Mouse (Mus musculus) myocyte (in vitro differentiated cells): ENCODE measurements around the gene Scamp1. TPM values are rescaled to one million over a fixed set of nuclear protein-coding genes. Genes with fewer than 3 reads are reported as not detected.

ENCODE experiments used
- H3K27me3 ChIP-seq: one replicate; pipeline ENCODE4 v1.6.1; 2011; ENCODE audit not compliant: control insufficient read depth, insufficient read depth, insufficient read length
- H3K36me3 ChIP-seq: one replicate; pipeline ENCODE4 v1.6.1; 2011; ENCODE audit not compliant: control insufficient read depth, insufficient read depth
- H3K4me2 ChIP-seq: one replicate; pipeline ENCODE4 v1.6.1; 2011; ENCODE audit warnings: low read depth, control low read depth
- H3K4me3 ChIP-seq: one replicate; pipeline ENCODE4 v1.5.1; 2011; ENCODE audit warnings: mild to moderate bottlenecking, control low read depth, moderate library complexity
- H3K79me2 ChIP-seq: one replicate; pipeline ENCODE4 v1.6.1; 2011; ENCODE audit not compliant: control insufficient read depth, insufficient read depth
- H3ac ChIP-seq: one replicate; pipeline ENCODE4 v1.6.1; 2011; ENCODE audit not compliant: control insufficient read depth, insufficient read length
- CEBPB ChIP-seq: IDR thresholded peaks from 2 replicates; pipeline ENCODE4 v1.6.1; 2011; ENCODE audit warnings: mild to moderate bottlenecking, moderate library complexity; ENCODE audit not compliant: poor library complexity, insufficient read depth, severe bottlenecking
- E2F4 ChIP-seq: IDR thresholded peaks from one replicate; pipeline ENCODE4 v1.6.1; 2011; ENCODE audit warnings: mild to moderate bottlenecking, control low read depth, moderate library complexity; ENCODE audit not compliant: insufficient read depth
- MAX ChIP-seq: IDR thresholded peaks from one replicate; pipeline ENCODE4 v1.6.1; 2011; ENCODE audit warnings: low read depth, mild to moderate bottlenecking, control low read depth
- MYOD1 ChIP-seq, 3 experiments: IDR thresholded peaks; one replicate each; pipeline ENCODE4 v1.6.1; 2011; ENCODE audit warnings: control low read depth in 2 of 3, low read depth in 2 of 3, mild to moderate bottlenecking in 2 of 3, moderate library complexity in 1 of 3; ENCODE audit not compliant: insufficient read length in 2 of 3, control insufficient read depth in 1 of 3
- MYOG ChIP-seq, 3 experiments: IDR thresholded peaks; one replicate each; pipeline ENCODE4 v1.6.1; 2011; ENCODE audit warnings: control low read depth in 2 of 3, low read depth in 2 of 3, mild to moderate bottlenecking in 2 of 3; ENCODE audit not compliant: insufficient read length in 2 of 3, control insufficient read depth in 1 of 3, insufficient read depth in 1 of 3
- POLR2A ChIP-seq: IDR thresholded peaks from one replicate; pipeline ENCODE4 v1.6.1; 2011; ENCODE audit warnings: low read depth, mild to moderate bottlenecking, control low read depth, moderate library complexity; ENCODE audit not compliant: insufficient read length
- POLR2AphosphoS2 ChIP-seq: IDR thresholded peaks from one replicate; pipeline ENCODE4 v1.6.1; 2011; ENCODE audit warnings: low read depth, control low read depth; ENCODE audit not compliant: insufficient read length
- REST ChIP-seq: IDR thresholded peaks from one replicate; pipeline ENCODE4 v1.6.1; 2011; ENCODE audit warnings: mild to moderate bottlenecking, control low read depth, moderate library complexity; ENCODE audit not compliant: insufficient read depth, insufficient read length
- SRF ChIP-seq: IDR thresholded peaks from one replicate; pipeline ENCODE4 v1.6.1; 2011; ENCODE audit warnings: low read depth; ENCODE audit not compliant: control insufficient read depth, insufficient read length
- TCF12 ChIP-seq: IDR thresholded peaks from one replicate; pipeline ENCODE4 v1.6.1; 2011; ENCODE audit warnings: mild to moderate bottlenecking, control low read depth; ENCODE audit not compliant: poor library complexity, insufficient read depth, severe bottlenecking
- TCF3 ChIP-seq: IDR thresholded peaks from one replicate; pipeline ENCODE4 v1.6.1; 2011; ENCODE audit warnings: low read depth, control low read depth; ENCODE audit not compliant: insufficient read length
- USF1 ChIP-seq: IDR thresholded peaks from one replicate; pipeline ENCODE4 v1.6.1; 2011; ENCODE audit warnings: low read depth, mild to moderate bottlenecking, control low read depth, moderate library complexity
- polyA plus RNA-seq: library from polyadenylated mRNA; unstranded; fragments of >200 nt; fragmentation: generic; extraction: Trizol; gene quantifications from one replicate; pipeline ENCODE4 v1.2.1, GENCODE M21; 2012; ENCODE audit warnings: missing spikeins

Scamp1 gene
- polyA plus RNA-seq, 1 experiment: 9.1 TPM

GRCm38 (mm10) chr13:94296371-94296770 is 10.7 kb upstream of the Scamp1 start:
- no peak overlapping the region for H3K4me2 ChIP-seq
- H3K79me2 ChIP-seq: no peaks in the 10 kb centered on the region
- H3K36me3 ChIP-seq: no peaks in the 10 kb centered on the region
- TF ChIP-seq MAX: no peak
- no peak for TF ChIP-seq USF1
- TF ChIP-seq TCF3: no peak
- TF ChIP-seq REST: no peak
- H3K4me3 ChIP-seq: no peak overlapping the region
- H3K27me3 ChIP-seq: no peaks in the 10 kb centered on the region
- no peak overlapping the region for H3ac ChIP-seq

GRCm38 (mm10) chr13:94295922-94296321 is 10.3 kb upstream of the Scamp1 start:
- TF ChIP-seq USF1: no peak
- no peak for TF ChIP-seq POLR2A
- no peak for TF ChIP-seq E2F4
- TF ChIP-seq SRF: no peak
- TF ChIP-seq MYOD1 (IDR thresholded peaks at IDR 0.05; ENCODE audit: control insufficient read depth in 1 of 3, insufficient read length in 2 of 3, low read depth in 2 of 3): no peak
- TF ChIP-seq MYOG (IDR thresholded peaks at IDR 0.05; ENCODE audit: control insufficient read depth in 1 of 3, insufficient read depth in 1 of 3, insufficient read length in 2 of 3, low read depth in 2 of 3): no peak
- H3K27me3 ChIP-seq: no peaks in the 10 kb centered on the region
- H3K79me2 ChIP-seq: no peaks in the 10 kb centered on the region
- no peaks in the 10 kb centered on the region for H3K36me3 ChIP-seq
- H3K4me3 ChIP-seq: no peak overlapping the region
- no peak overlapping the region for H3K4me2 ChIP-seq
- no peak overlapping the region for H3ac ChIP-seq

- H3K4me3 ChIP-seq: no peak overlapping the region
- TF ChIP-seq MYOD1 (IDR thresholded peaks at IDR 0.05; ENCODE audit: control insufficient read depth in 1 of 3, insufficient read length in 2 of 3, low read depth in 2 of 3) (no peak), REST (no peak), POLR2AphosphoS2 (no peak), E2F4 (no peak), USF1 (no peak), SRF (no peak), TCF3 (no peak), MYOG (IDR thresholded peaks at IDR 0.05; ENCODE audit: control insufficient read depth in 1 of 3, insufficient read depth in 1 of 3, insufficient read length in 2 of 3, low read depth in 2 of 3) (no peak), POLR2A (no peak), CEBPB (no peak), TCF12 (no peak), MAX (no peak)
Measured at GRCm38 (mm10) chr13:94294886-94295285, 9.2 kb upstream of the Scamp1 start.

GRCm38 (mm10) chr13:94293911-94294310 is 8.3 kb upstream of the Scamp1 start:
- H3K4me2 ChIP-seq: no peak overlapping the region
- no peak for TF ChIP-seq REST
- no peak for TF ChIP-seq USF1
- no peak for TF ChIP-seq POLR2AphosphoS2
- no peak for TF ChIP-seq POLR2A
- no peak for TF ChIP-seq MYOG (IDR thresholded peaks at IDR 0.05; ENCODE audit: control insufficient read depth in 1 of 3, insufficient read depth in 1 of 3, insufficient read length in 2 of 3, low read depth in 2 of 3)
- TF ChIP-seq TCF12: no peak
- no peaks in the 10 kb centered on the region for H3K36me3 ChIP-seq
- no peaks in the 10 kb centered on the region for H3K79me2 ChIP-seq
- no peak overlapping the region for H3ac ChIP-seq
- H3K27me3 ChIP-seq: no peaks in the 10 kb centered on the region
- no peak overlapping the region for H3K4me3 ChIP-seq

More at GRCm38 (mm10) chr13:94294886-94295285, 9.2 kb upstream of the Scamp1 start:
- Histone ChIP-seq H3K4me2 (no peak overlapping the region), H3ac (no peak overlapping the region), H3K79me2 (no peaks in the 10 kb centered on the region), H3K36me3 (no peaks in the 10 kb centered on the region), H3K27me3 (no peaks in the 10 kb centered on the region)

- no peaks in the 10 kb centered on the region for H3K27me3 ChIP-seq
- H3K4me3 ChIP-seq: peak overlapping the region; percentile 41
- H3K79me2 ChIP-seq: no peaks in the 10 kb centered on the region
- TF ChIP-seq USF1: no peak
- no peak for TF ChIP-seq TCF3
- no peak for TF ChIP-seq MYOD1 (IDR thresholded peaks at IDR 0.05; ENCODE audit: control insufficient read depth in 1 of 3, insufficient read length in 2 of 3, low read depth in 2 of 3)
- TF ChIP-seq E2F4: no peak
- TF ChIP-seq MYOG (IDR thresholded peaks at IDR 0.05; ENCODE audit: control insufficient read depth in 1 of 3, insufficient read depth in 1 of 3, insufficient read length in 2 of 3, low read depth in 2 of 3): no peak
- TF ChIP-seq POLR2AphosphoS2: no peak
- H3ac ChIP-seq: no peak overlapping the region
- peak overlapping the region; percentile 77 for H3K4me2 ChIP-seq
- H3K36me3 ChIP-seq: no peaks in the 10 kb centered on the region
Measured at GRCm38 (mm10) chr13:94286195-94286594, 538 bp upstream of the Scamp1 start.
